Mouse (Mus musculus) G1E (cell line): ENCODE measurements around the gene Traf3ip2. TPM values are rescaled to one million over a fixed set of nuclear protein-coding genes. Genes with fewer than 3 reads are reported as not detected.

Experiments used
- ATAC-seq: 2 replicates; pipeline ENCODE4 v1.8.0; 2016; ENCODE audit warnings: mild to moderate bottlenecking; ENCODE audit not compliant: insufficient number of reproducible peaks, poor library complexity, low FRiP score, severe bottlenecking; ENCODE audit errors: extremely low read depth
- DNase-seq: peaks from one replicate; pipeline ENCODE4 v3.0.0; 2012; ENCODE audit warnings: low spot score
- H3K27me3 ChIP-seq: 2 replicates; pipeline ENCODE4 v1.6.1; 2012; ENCODE audit warnings: mild to moderate bottlenecking, low read length, inconsistent platforms; ENCODE audit not compliant: insufficient read depth
- H3K36me3 ChIP-seq: replicated peaks from 2 replicates; pipeline ENCODE3; 2012; ENCODE audit warnings: mild to moderate bottlenecking, inconsistent platforms
- H3K4me1 ChIP-seq: 2 replicates; pipeline ENCODE4 v1.6.1; 2012; ENCODE audit warnings: low read depth, low read length, inconsistent platforms, mixed read lengths; ENCODE audit not compliant: insufficient read depth
- H3K4me3 ChIP-seq: 2 replicates; pipeline ENCODE4 v1.5.1; 2012; ENCODE audit warnings: low read depth, mild to moderate bottlenecking, inconsistent platforms, low read length, moderate library complexity, mixed read lengths
- H3K9me3 ChIP-seq: replicated peaks from 2 replicates; pipeline ENCODE4 v1.6.1; 2012; ENCODE audit warnings: inconsistent platforms
- CTCF ChIP-seq: IDR thresholded peaks from 2 replicates; pipeline ENCODE4 v1.5.1; 2012; ENCODE audit warnings: low read depth, low read length, inconsistent platforms, mixed read lengths
- GATA1 ChIP-seq: IDR thresholded peaks from 2 replicates; pipeline ENCODE4 v1.6.1; 2012; ENCODE audit warnings: borderline replicate concordance, low read length, inconsistent platforms, mixed read lengths
- GATA2 ChIP-seq: IDR thresholded peaks from 2 replicates; pipeline ENCODE4 v1.6.1; 2012; ENCODE audit warnings: low read depth, low read length, inconsistent platforms, borderline replicate concordance
- POLR2AphosphoS5 ChIP-seq: IDR thresholded peaks from 2 replicates; pipeline ENCODE4 v1.6.1; 2012; ENCODE audit warnings: low read depth, low read length, inconsistent platforms; ENCODE audit not compliant: insufficient replicate concordance
- TAL1 ChIP-seq: conservative IDR thresholded peaks from 2 replicates; pipeline ENCODE4 v1.6.1; 2012; ENCODE audit warnings: low read depth, low read length, inconsistent platforms, mixed read lengths
- polyA plus RNA-seq: library from polyadenylated mRNA; stranded (reverse); fragments of >175 nt; gene quantifications from 2 replicates; pipeline ENCODE4 v1.2.3, GENCODE M21; 2012
- total RNA-seq, 2 experiments: library from RNA; stranded (forward) in 1 of 2; stranded (reverse) in 1 of 2; fragments of 200-1000 nt in 1 of 2; fragments of >200 nt in 1 of 2; fragmentation: Nextera tagmentation in 1 of 2; gene quantifications; 2 replicates each; pipeline ENCODE4 v1.2.3; 2014 to 2017

The Traf3ip2 gene
- total and polyA plus RNA-seq, 3 experiments, result 0.75 to 2.2 (median 1.9) TPM

- Histone ChIP-seq H3K4me3 (no peak overlapping the region), H3K27me3 (peaks cover 2% of the 10 kb centered on the region; the same call in 1 of the 2 replicates), H3K36me3 (no peaks in the 10 kb centered on the region), H3K9me3 (no peaks in the 10 kb centered on the region), H3K4me1 (0 out of 2 replicates have a peak, but pooled peaks cover 2% of the 10 kb centered on the region)
- DNase-seq, result no peak
- ATAC-seq, result no peak
- no peak for TF ChIP-seq GATA1
- no peak for TF ChIP-seq POLR2AphosphoS5
- TF ChIP-seq TAL1, result no peak
- TF ChIP-seq GATA2, result no peak
- no peak for TF ChIP-seq CTCF
These were observed 34.4 kb downstream of the Traf3ip2 start for GRCm38 (mm10) chr10:39647118-39647517.

GRCm38 (mm10) chr10:39648278-39648677 lies 35.5 kb downstream of the Traf3ip2 start:
- TF ChIP-seq CTCF, result no peak
- no peak for TF ChIP-seq GATA1
- no peak for TF ChIP-seq GATA2
- TF ChIP-seq TAL1, result no peak
- TF ChIP-seq POLR2AphosphoS5, result no peak
- no peak for ATAC-seq

GRCm38 (mm10) chr10:39649550-39649949 lies 36.8 kb downstream of the Traf3ip2 start:
- Histone ChIP-seq H3K9me3 (no peaks in the 10 kb centered on the region), H3K36me3 (no peaks in the 10 kb centered on the region), H3K27me3 (no peaks in the 10 kb centered on the region; the same call in 1 of the 2 replicates), H3K4me1 (0 out of 2 replicates have a peak, but pooled peaks cover 2% of the 10 kb centered on the region), H3K4me3 (no peak overlapping the region)
- TF ChIP-seq POLR2AphosphoS5 (no peak), CTCF (no peak), GATA1 (no peak), GATA2 (no peak), TAL1 (no peak)
- ATAC-seq (no peak), DNase-seq (no peak)

More at GRCm38 (mm10) chr10:39648278-39648677, 35.5 kb downstream of the Traf3ip2 start:
- no peaks in the 10 kb centered on the region; the same call in 1 of the 2 replicates for H3K27me3 ChIP-seq
- H3K9me3 ChIP-seq, result no peaks in the 10 kb centered on the region
- H3K36me3 ChIP-seq, result no peaks in the 10 kb centered on the region
- no peak for DNase-seq
- H3K4me1 ChIP-seq, result 0 out of 2 replicates have a peak, but pooled peaks cover 2% of the 10 kb centered on the region
- H3K4me3 ChIP-seq, result no peak overlapping the region

GRCm38 (mm10) chr10:39650316-39650715 lies 37.6 kb downstream of the Traf3ip2 start:
- Histone ChIP-seq H3K36me3 (no peaks in the 10 kb centered on the region), H3K4me1 (0 out of 2 replicates have a peak, but pooled peaks cover 2% of the 10 kb centered on the region), H3K27me3 (no peaks in the 10 kb centered on the region; the same call in 1 of the 2 replicates), H3K4me3 (no peak overlapping the region), H3K9me3 (no peaks in the 10 kb centered on the region)
- no peak for DNase-seq
- TF ChIP-seq GATA2, result no peak
- TF ChIP-seq CTCF, result no peak
- no peak for TF ChIP-seq GATA1
- TF ChIP-seq TAL1, result no peak
- TF ChIP-seq POLR2AphosphoS5, result no peak
- ATAC-seq, result no peak

- Histone ChIP-seq H3K4me1 (no peaks in the 10 kb centered on the region), H3K36me3 (no peaks in the 10 kb centered on the region), H3K4me3 (no peak overlapping the region), H3K27me3 (no peaks in the 10 kb centered on the region; the same call in 1 of the 2 replicates), H3K9me3 (no peaks in the 10 kb centered on the region)
- TF ChIP-seq GATA1 (no peak), POLR2AphosphoS5 (no peak), CTCF (no peak), TAL1 (no peak), GATA2 (no peak)
- ATAC-seq, result no peak
- no peak for DNase-seq
These were observed 41.3 kb downstream of the Traf3ip2 start for GRCm38 (mm10) chr10:39654001-39654416.

- no peak for DNase-seq
- Histone ChIP-seq H3K4me1 (no peaks in the 10 kb centered on the region), H3K9me3 (no peaks in the 10 kb centered on the region), H3K4me3 (no peak overlapping the region), H3K27me3 (no peaks in the 10 kb centered on the region), H3K36me3 (no peaks in the 10 kb centered on the region)
- no peak for ATAC-seq
- TF ChIP-seq GATA1 (no peak), CTCF (no peak), TAL1 (no peak), POLR2AphosphoS5 (no peak), GATA2 (no peak)
These were observed 46.2 kb downstream of the Traf3ip2 start for GRCm38 (mm10) chr10:39658901-39659410.
